Mouse (Mus musculus): ENCODE data around the gene Elmod3. TPM values are rescaled to one million over a fixed set of nuclear protein-coding genes. Genes with fewer than 3 reads are reported as not detected.
A peak's percentile ranks its signal among the peaks of the same experiment; 100 is the strongest.

Elmod3 gene
- 1 to 10 TPM; 8.1 to 8.8 TPM for total RNA-seq (2021)
- long read RNA-seq, experiment 1, partial matches to known transcripts: 2 of 10 reads
- long read RNA-seq, experiment 1, other reads (novel, unspliced or antisense): 3 of 10 reads
- long read RNA-seq, experiment 2, transcript Elmod3-201 (12 exons, 2,122 nt): major isoform, 7 of 12 reads
- long read RNA-seq, experiment 2, partial matches to known transcripts: 0 of 12 reads
- long read RNA-seq, experiment 2, other reads (novel, unspliced or antisense): 3 of 12 reads

DNA sequence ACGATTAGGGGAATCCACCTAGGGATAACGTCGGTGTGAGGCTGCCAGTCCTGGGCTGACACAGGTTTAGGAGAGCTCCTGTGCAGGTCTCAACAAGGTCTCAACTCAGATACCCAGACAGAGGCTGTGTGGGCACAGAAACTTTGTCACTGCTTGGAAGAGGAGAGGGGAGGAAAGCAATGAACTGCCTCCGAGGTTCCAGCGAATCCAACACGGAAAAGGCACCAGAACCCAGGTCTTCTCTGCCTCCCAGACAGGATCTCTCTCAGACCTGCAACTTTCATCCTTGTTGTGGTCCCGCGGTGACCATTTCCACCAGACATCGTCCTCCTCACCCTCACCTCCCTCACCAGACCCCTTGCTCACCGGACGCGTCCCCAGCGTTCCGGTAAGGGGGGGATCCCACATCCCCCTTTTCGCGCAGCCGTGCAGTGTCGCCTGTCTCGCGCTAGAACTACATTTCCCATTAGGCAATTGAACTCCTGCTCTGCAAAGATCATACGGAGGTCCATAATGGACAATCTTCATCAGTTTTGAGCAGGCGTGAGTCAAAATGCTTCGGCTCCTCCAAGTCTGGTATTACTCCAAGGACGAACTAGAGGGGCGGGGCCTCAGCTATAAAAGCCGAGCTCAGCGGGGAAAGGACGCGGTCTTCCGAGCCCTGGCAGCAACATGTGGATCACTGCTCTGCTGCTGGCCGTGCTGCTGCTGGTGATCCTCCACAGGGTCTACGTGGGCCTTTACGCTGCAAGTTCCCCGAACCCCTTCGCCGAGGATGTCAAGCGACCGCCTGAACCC lies at the start of gene Elmod3, which contains the start of gene Retsat:
TSS of gene Elmod3 (minus strand) at position 458 of the 798 bp plus-strand sequence.
TSS of gene Retsat (plus strand) at position 520 of the 798 bp plus-strand sequence.
- DNase-seq (ENCODE audit: low spot score in 2 of 2): peak; percentile 85 to 94

DNA sequence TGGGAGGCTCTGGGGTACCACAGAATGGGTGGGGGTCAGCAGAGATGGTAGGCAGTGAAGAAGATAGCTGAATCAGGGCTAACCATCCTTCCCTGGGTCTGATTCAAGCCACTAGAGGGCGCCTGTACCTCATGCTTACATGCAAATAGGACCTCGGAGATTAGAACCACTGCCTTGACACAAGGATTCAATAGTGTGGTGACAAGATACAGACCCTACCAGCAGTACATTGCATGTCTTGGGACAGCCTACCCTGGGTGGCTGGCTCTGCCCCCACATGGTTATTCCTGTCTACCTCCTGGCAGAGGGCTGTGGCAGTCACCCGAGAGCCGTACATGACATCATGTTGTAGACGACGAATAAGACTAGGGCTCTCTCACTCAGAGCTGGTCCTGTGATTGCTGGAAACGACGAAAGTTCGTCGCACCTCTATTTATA lies 49.2 kb upstream of the Elmod3 start:
- peak; percentile 40 to 72 for DNase-seq (ENCODE audit: low spot score in 2 of 2)

DNA sequence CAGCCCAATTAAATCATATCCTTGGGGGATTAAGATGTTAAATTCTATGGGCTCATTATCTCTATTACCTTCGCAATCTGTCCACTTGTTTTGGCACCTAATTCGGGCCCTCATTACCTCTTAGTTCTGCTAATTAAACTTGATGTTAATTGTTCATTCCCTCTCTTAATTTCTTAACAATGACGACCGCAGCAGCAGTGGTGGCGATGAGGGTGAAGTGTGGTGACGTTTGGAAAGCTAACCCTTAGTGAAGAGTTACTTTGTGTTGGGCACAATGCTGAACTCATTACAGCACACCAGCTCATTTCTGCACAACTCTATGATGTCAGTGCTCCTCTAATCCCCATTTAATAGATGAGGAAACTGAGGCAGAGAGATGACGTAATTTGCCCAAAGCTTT lies 47.2 kb upstream of the Elmod3 start:
- DNase-seq (ENCODE audit: low spot score in 2 of 2): no peak

DNA sequence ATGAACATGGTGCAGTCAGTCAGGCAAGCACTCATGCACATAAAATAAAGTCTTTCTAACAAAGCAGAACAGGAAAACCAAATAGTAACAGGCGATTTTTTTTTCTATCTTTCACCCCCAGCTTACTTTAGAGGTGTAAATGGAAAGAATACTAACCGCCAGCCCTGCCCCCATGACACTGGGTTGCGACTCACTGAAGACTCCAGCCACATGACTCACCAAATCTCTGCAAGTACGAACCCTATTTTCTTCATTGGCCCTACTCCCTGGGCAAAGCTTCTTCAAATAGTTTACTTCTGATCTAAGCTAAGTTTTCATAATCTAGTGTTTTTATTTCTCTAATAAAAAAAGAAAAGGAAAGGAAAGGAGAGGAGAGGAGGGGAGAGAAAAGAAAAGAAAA lies 46.4 kb upstream of the Elmod3 start:
- no peak for DNase-seq (ENCODE audit: low spot score in 2 of 2)

DNA sequence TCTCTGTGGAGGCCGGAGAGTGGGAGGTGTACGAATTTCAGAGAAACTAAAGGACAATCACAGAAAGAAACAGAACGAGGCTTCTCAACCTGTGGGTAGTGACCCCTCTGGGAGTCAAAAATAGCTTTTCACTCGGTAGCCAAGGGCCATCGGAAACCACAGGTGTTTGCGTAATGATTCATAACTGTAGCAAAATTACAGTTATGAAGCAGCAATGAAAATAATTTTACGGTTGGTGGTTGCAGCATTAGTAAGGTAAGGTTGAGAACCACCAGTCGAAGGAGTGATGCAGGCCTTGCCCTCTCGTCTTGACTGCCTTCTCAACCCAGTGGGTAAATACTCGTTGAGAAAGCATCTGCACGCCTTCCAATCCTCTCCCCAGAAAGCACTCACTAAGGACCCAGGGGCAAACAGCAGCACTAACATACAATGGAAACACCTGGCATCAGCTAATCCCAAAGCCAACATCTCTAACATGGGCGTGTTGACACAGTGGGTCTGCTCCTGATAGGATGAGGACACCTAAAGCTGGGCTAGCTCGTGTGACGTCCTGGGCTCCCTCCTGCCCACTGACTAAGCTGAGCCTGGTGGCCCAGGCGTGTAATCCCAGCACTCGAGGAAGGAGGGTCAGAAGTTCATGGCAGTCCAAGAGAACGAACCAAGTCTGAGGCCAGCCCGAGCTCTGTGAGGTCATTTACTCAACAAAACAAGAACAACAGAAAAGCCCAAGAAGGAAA lies 43.2 kb upstream of the Elmod3 start:
- DNase-seq (ENCODE audit: low spot score in 2 of 2): peak in 1 of 2 experiments; percentile 8

DNA sequence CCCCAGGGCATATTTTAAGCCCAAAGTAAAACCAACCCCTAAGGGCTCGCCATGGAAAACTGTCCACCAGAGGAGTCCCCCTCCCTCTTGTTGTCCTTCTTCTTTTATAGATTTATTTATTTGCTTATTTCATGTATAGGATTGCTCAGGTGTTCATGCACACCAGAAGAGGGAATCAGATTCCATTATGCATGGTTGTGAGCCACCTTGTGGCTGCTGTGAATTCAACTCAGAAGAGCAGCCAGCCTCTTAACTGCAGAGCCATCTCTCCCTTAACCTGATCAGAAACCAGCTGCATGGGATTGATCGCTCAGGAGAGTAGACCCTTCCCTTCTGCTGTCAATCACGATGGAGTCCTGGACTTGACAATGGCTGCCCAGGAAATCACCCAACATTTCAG lies 38.7 kb upstream of the Elmod3 start:
- no peak for DNase-seq (ENCODE audit: low spot score in 2 of 2)

DNA sequence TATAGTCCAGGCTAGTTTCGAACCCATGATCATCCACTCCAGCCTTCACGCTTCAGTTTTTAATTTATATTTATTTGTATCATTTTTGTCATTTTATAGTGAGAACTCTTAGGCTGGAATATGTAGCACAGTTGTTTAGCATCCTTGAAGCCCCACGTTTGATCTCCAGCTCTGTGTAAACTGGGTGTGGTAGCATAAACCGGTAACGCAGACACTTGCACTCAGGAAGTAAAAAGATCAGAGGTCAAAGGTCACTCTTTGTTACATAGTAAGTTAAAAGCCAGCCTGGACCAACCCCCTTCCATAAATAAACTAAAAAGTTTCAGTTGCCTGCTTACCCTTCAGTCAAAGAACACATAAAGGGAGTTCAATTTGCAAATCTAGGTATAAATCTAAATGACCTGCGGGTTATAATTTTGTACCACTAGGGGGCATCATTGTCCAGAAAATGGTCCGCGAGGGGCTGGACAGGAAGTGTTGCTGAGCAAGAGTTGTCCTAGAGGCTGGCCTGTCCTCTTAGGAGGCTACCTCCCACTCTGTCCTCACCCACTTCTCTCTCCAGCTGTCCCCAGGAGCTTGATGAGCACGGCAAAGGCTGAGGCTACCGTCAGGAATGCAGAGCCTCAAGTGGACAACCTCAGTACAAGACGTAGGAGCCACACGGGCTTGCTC lies 37.7 kb upstream of the Elmod3 start:
- DNase-seq (ENCODE audit: low spot score in 2 of 2): peak in 1 of 2 experiments; percentile 59

DNA sequence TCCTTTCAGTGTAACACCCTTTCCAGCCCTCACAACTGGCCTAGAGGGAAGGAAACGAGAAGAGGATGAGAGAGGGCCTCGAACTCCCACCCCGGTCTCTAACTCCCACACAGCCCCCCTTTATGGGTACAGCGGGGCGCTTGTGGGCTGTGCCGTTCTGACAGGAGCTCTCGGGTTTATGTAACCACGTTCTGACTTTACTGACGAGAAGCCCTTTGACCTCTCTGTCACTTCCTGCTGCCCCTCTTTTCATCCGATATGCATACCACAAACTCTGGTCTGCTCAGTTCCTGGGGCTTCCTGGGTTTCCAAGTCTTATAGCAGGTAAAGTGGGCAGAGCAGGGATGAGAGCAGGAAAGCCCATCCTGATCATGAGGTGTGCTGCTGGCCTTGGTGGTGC lies 36.1 kb upstream of the Elmod3 start:
- DNase-seq (ENCODE audit: low spot score in 2 of 2): no peak

DNA sequence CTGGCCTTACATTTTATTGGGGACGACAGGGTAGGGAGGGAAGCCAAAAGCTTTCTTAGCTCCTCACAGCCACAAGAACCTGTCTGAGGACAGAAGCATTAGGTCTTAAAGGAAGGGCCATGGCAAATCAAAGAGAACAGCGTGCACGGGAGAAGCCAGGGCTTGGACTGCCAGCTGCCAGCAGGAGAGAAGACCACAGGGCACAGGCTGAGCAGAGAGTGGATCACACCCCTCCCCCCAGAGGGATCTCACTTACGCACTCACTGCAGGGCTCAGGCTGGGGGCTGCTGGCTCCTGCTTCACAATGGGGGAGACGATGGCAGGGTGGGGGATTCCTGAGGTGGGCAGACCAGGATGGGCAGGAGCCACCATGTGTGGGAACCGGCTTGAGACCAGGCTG lies 33.5 kb upstream of the Elmod3 start:
- no peak for DNase-seq (ENCODE audit: low spot score in 2 of 2)

DNA sequence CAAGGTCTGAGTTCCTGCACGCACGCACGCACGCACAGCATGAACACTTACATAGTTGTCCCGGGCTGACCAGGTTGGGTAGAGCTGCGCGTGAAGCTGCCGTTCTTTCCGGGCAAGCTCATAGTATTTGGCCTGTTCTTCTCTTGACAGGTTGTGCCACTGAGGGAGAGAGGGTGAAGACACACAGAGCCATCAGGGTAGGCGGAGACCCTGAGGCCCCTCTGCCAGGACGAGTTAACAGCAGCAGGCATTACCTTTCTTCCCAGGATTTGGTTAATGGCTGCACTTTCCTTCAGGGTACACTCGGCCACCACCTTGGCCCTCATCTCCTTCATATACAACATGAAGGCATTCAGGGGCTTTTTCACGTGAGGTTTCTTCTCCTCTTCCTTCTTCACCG lies 32.7 kb upstream of the Elmod3 start:
- DNase-seq (ENCODE audit: low spot score in 2 of 2): no peak

DNA sequence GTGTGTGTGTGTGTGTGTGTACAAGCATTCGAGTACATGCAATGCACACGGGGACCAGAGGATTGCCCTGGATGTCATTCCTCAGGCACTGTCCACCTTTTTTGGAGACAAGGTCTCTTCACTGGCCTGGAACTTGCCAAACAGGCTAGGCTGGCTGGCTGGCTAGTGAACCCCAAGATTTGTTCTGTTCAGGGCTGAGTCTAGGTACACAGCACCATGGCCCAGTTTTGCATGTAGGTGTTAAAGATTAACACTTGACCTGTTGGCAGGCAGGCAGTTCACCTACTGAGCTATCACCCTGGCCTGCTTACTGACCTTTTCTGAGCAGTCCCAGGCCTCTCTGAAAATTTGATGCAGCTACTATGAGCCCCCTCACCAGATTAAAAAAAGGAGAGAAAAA lies 32.2 kb upstream of the Elmod3 start:
- no peak for DNase-seq (ENCODE audit: low spot score in 2 of 2)

DNA sequence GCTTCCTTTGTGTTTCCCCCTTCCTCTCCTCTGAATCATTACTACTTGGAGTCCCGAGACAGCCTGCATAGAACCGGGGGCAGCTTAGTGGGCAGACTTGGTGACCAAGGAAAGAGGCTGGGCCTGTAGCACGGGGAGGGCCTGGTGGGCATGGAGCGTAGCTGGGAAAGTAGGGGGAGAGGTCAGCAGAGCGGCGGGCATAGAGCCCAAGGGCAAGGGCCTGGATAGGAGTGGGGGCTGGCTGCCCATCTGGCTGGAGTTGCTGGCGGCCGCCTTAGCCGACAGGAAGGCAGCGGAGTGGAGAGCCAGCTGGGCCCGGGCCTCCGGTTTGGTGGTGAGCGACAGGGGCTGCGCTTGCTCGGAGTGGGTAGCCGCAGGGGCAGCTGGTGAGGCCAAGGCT lies 29.1 kb upstream of the Elmod3 start:
- no peak for DNase-seq (ENCODE audit: low spot score in 2 of 2)

DNA sequence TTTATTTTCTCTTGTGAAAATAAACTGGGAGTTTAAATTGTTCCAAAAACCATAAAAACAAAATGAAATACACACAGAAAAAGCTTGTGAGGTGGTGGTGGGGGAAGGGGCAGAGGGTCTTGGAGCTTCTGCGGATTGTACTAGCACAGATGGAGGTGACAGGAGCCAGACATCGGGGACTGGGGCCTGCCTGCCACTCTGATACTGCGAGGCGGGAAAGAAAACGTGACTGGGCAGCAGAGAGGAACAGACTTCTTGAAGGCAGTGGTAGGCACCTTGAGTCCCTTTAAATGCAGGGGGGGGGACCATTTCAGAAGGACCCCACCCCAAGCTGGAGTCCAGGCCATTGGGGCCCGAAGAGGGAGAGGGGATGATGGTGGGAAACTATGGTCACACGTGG lies 28.2 kb upstream of the Elmod3 start:
- no peak for DNase-seq (ENCODE audit: low spot score in 2 of 2)

DNA sequence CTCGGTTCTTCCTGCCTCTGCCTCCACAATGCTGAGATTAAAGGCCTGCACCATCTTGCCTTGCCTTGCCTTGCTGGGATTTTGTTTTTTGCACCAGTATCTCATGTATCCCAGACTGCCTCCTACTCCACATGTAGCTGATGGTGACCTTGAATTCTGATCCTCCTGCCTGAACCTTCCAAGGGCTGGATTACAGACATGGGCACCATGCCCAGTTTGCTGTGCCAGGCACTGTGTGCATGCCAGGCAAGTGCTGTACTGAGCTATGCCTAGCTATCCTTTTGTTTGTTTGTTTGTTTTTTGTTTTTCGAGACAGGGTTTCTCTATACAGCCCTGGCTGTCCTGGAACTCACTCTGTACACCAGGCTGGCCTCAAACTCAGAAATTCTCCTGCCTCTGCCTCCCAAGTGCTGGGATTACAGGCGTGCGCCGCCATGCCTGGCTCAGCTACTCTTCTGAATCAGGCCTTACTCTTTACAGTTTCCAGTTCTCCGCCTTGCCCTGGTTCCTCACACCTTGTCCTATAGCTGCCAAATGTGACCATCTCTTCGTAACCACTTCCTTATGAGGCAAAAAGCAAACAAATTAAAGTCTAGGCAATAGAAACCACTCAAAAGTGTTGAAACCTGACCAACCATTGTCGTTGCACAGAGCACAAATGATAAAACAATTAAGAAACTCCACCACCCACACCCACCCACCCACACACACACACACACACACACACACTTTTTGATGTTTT lies 25.6 kb upstream of the Elmod3 start:
- DNase-seq (ENCODE audit: low spot score in 2 of 2): no peak

DNA sequence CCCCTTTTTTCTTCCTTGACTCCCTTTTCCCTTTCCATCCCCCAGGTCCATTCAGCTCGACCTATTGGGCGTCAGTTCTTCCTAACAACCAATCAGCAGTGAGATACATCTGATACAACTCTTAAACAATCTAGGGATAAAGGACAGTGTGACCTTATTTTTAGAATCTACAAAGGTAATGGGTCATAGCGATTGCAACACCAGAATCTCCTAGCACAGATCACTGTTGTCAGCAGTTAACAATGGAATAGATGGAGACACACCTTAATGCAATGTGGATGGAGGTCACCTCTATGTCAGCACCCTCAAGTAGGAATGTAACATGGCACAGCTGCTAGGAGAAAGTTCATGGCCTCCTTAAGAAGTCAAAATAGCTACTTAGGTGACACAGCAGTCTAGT lies 24.7 kb upstream of the Elmod3 start:
- no peak for DNase-seq (ENCODE audit: low spot score in 2 of 2)

DNA sequence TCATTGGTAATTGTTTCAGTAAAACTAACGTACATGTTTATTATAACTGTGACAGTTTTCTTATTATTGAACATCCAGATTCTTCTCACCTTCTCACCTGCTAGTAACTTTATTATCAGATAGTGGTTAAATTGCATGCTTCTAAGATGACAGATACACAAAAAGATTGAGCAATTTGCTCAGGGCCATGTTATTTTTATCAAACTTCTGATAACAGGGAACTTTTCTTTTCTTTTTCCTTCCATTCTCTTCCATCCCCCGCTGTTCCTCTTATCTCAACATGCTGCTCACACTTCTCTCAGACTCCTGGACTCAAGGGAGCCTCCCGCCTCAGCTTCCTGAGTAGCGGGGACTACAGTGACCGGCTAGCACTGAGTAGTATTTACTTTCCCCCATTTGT lies 22.7 kb upstream of the Elmod3 start:
- no peak for DNase-seq (ENCODE audit: low spot score in 2 of 2)

DNA sequence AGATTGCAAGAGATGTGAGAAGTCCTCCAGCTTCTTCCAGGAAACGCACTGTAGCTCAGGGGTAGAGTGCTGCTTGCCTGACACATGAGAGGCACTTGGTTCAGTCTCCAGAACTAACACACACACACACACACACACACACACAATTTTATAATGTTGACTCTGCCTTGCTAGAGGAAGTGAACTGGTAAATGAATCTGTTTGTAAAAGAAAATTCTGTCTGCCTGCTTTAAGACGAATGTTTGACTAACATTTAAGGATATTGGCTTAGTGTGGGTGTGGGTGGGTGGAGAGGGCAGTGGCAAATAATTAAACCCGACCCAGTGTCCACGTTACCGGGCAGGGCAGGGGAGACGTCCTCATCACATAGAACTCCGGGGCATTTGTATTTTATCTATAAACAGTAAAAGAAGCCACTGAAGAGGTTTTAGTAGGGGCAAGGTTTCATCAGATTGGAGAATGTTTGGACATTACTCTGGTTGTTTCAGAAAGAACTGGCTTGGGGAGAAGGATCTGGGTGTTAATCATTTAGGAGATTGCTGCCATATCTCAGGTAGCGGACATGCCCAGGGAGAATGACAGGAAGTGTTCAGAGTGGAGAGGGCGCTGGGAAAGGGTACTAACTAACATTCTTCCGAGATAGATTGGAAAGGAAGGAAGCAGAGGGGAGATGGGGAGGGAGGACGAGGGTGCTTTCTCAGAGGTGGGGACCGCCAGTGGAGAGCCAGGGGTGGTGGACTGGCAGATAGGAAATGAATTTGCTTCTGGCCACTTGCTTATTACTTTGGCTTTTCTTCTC lies 21.7 kb upstream of the Elmod3 start:
- DNase-seq (ENCODE audit: low spot score in 2 of 2): no peak

DNA sequence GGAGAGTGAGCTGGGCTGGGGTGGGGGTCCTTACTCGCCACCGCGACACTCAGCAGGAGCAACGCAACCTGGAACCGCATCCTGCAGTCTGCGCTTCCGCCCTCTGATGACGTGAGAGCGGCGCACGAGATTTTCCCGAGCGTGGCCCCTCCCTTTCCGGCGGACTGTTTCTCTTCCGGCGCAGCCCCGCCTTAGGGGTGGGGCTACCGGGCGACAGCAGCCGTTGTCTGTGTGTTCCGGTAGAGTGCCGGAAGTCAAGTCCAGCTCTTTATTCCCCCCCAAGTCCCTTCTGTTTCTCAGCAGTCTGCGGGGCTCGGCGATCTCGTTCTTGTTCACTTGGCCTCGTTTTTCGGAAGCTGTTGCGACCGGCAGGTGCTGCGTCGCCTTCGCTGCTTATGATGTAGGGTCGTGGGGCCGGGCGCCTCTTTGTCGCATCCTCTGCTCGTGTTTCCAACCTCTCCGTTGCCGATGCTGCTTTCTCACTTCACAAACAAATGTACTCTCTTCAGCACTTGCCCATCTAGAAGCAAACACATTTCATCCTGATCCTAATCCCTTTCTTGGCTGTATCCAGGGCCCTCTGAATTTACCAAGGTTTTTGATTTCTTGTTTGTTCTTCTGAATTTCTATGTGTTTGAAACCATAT lies 18.6 kb upstream of the Elmod3 start, which contains the start of gene Tgoln1:
TSS of gene Tgoln1 (minus strand) at position 358 of the 646 bp plus-strand sequence.
- DNase-seq (ENCODE audit: low spot score in 2 of 2): peak; percentile 85 to 92
